Mouse (Mus musculus) ES-E14 (cell line): ENCODE results near the gene Bpifb4.

Experiments used
- CHD2 ChIP-seq: IDR thresholded peaks from 2 replicates; pipeline ENCODE4 v1.6.1; 2014; ENCODE audit warnings: mild to moderate bottlenecking, low read depth, low read length, inconsistent platforms
- ZNF384 ChIP-seq: IDR thresholded peaks from 2 replicates; pipeline ENCODE4 v1.6.1; 2012; ENCODE audit warnings: low read depth, low read length, inconsistent platforms

- TF ChIP-seq CHD2 = no peak
- no peak for TF ChIP-seq ZNF384
Measured at GRCm38 (mm10) chr2:153944567-153944966, 6.6 kb downstream of the Bpifb4 start.
